Mouse (Mus musculus) kidney, adult 2 months (tissue): ENCODE results near the gene Dact3. TPM values are rescaled to one million over a fixed set of nuclear protein-coding genes. Genes with fewer than 3 reads are reported as not detected.

ENCODE experiments used
- DNase-seq: peaks from one replicate; pipeline ENCODE4 v3.0.0; 2021
- H3K27ac ChIP-seq: fragments of 200-500 bp; 2 replicates; pipeline ENCODE4 v1.5.1; 2012; ENCODE audit warnings: low read depth, low read length, control low read depth, inconsistent platforms; ENCODE audit not compliant: insufficient read depth
- H3K27me3 ChIP-seq: fragments of 200-500 bp; replicated peaks from 2 replicates; pipeline ENCODE4 v1.6.1; 2012; ENCODE audit warnings: mild to moderate bottlenecking, moderate library complexity, low read length, inconsistent platforms; ENCODE audit not compliant: control insufficient read depth, insufficient read depth
- H3K36me3 ChIP-seq: fragments of 200-500 bp; 2 replicates; pipeline ENCODE4 v1.6.1; 2012; ENCODE audit warnings: mild to moderate bottlenecking, moderate library complexity, low read length, inconsistent platforms; ENCODE audit not compliant: control insufficient read depth, insufficient read depth
- H3K4me1 ChIP-seq: fragments of 200-500 bp; 2 replicates; pipeline ENCODE4 v1.6.1; 2011; ENCODE audit warnings: low read length; ENCODE audit not compliant: control insufficient read depth, insufficient read depth
- H3K4me3 ChIP-seq: fragments of 200-500 bp; 2 replicates; pipeline ENCODE4 v1.5.1; 2011; ENCODE audit warnings: mild to moderate bottlenecking, low read depth, low read length, control low read depth; ENCODE audit not compliant: insufficient read depth
- CTCF ChIP-seq: fragments of 200-500 bp; conservative IDR thresholded peaks from 2 replicates; pipeline ENCODE4 v1.5.1; 2011; ENCODE audit warnings: low read depth, mild to moderate bottlenecking, control low read depth, low read length, moderate library complexity, mixed read lengths; ENCODE audit not compliant: insufficient read depth, insufficient read length
- POLR2A ChIP-seq: fragments of 200-500 bp; IDR thresholded peaks from one replicate; pipeline ENCODE4 v1.6.1; 2011; ENCODE audit warnings: low read depth, low read length, control low read depth
- WGBS: fragments of 180-500 bp; shearing (Covaris S2); methylation state at CpG from one replicate; pipeline ENCODE4 v1.1.7; 2018; 5-methylcytosine and 5-hydroxymethylcytosine counted together
- polyA plus RNA-seq: library from polyadenylated mRNA; depleted of rRNA; stranded (reverse); fragments of >200 nt; gene quantifications from 2 replicates; pipeline ENCODE4 v1.2.3, GENCODE M21; 2012

The Dact3 gene
- polyA plus RNA-seq, 1 experiment = 5.5 TPM

- Histone ChIP-seq H3K27me3 (no peaks in the 10 kb centered on the region), H3K4me1 (no peaks in the 10 kb centered on the region), H3K4me3 (no peak overlapping the region), H3K27ac (peak overlapping the region; percentile 29), H3K36me3 (no peaks in the 10 kb centered on the region)
- DNase-seq = peak; percentile 79
- WGBS = 2% methylated on average over 17 of the region's 17 CpGs
- TF ChIP-seq POLR2A (no peak), CTCF (peak; percentile 94)
Measured at GRCm38 (mm10) chr7:16874190-16874589, 927 bp upstream of the Dact3 start.

GRCm38 (mm10) chr7:16874756-16875309 lies 284 bp upstream of the Dact3 start:
- peak overlapping the region; percentile 16; the same call in 1 of the 2 replicates for H3K4me3 ChIP-seq
- H3K36me3 ChIP-seq = no peaks in the 10 kb centered on the region
- WGBS = under 1% methylated on average over 33 of the region's 33 CpGs
- no peaks in the 10 kb centered on the region for H3K4me1 ChIP-seq
- H3K27me3 ChIP-seq = no peaks in the 10 kb centered on the region
- peak overlapping the region; percentile 29 for H3K27ac ChIP-seq
- TF ChIP-seq CTCF (peak; percentile 17; the same call in 1 of the 2 replicates), POLR2A (no peak)
- peak; percentile 100 for DNase-seq

GRCm38 (mm10) chr7:16875326-16875725 lies 209 bp downstream of the Dact3 start:
- no peaks in the 10 kb centered on the region for H3K4me1 ChIP-seq
- H3K36me3 ChIP-seq = no peaks in the 10 kb centered on the region
- peak overlapping the region; percentile 52 for H3K4me3 ChIP-seq
- no peak for DNase-seq
- WGBS = under 1% methylated on average over 35 of the region's 42 CpGs
- H3K27ac ChIP-seq = no peak overlapping the region
- no peak for TF ChIP-seq CTCF
- no peak for TF ChIP-seq POLR2A
- no peaks in the 10 kb centered on the region for H3K27me3 ChIP-seq

GRCm38 (mm10) chr7:16876006-16876405 lies 889 bp downstream of the Dact3 start:
- H3K36me3 ChIP-seq = no peaks in the 10 kb centered on the region
- peak overlapping the region; percentile 52; the same call in 1 of the 2 replicates for H3K4me3 ChIP-seq
- H3K27ac ChIP-seq = no peak overlapping the region
- TF ChIP-seq CTCF (no peak), POLR2A (no peak)
- no peaks in the 10 kb centered on the region for H3K27me3 ChIP-seq
- no peaks in the 10 kb centered on the region for H3K4me1 ChIP-seq
- WGBS = 32% methylated on average over 11 of the region's 11 CpGs
- no peak for DNase-seq

GRCm38 (mm10) chr7:16876608-16877007 lies 1.5 kb downstream of the Dact3 start:
- Histone ChIP-seq H3K27me3 (no peaks in the 10 kb centered on the region), H3K4me1 (no peaks in the 10 kb centered on the region), H3K4me3 (no peak overlapping the region), H3K27ac (no peak overlapping the region), H3K36me3 (no peaks in the 10 kb centered on the region)
- peak; percentile 16 for DNase-seq
- 39% methylated on average over 13 of the region's 13 CpGs for WGBS
- no peak for TF ChIP-seq POLR2A
- TF ChIP-seq CTCF = no peak

DNA sequence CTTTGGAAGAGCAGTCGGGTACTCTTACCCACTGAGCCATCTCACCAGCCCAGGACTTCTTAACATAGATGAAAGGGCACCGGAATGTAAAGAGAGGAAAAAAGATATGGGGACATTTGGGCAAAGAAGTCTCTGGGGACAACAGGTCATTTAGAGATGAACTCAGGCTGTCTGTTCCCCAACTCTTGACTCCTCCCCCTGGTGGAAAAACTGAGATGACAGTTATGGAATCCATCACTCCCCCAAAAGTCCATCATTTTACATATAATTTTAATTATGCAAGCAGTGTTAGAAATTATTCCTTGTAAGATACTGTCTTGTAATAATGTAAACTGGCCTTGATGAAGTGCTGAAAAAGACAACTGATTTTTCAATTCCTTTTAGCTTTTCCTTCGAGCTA lies 2.6 kb downstream of the Dact3 start:
- Histone ChIP-seq H3K27me3 (no peaks in the 10 kb centered on the region), H3K4me3 (no peak overlapping the region), H3K4me1 (no peaks in the 10 kb centered on the region), H3K27ac (no peak overlapping the region), H3K36me3 (no peaks in the 10 kb centered on the region)
- 78% methylated on average over 3 of the region's 3 CpGs for WGBS
- DNase-seq = no peak
- TF ChIP-seq POLR2A (no peak), CTCF (no peak)

GRCm38 (mm10) chr7:16879796-16880547 lies 4.9 kb downstream of the Dact3 start:
- no peak for TF ChIP-seq POLR2A
- no peak for TF ChIP-seq CTCF
- no peaks in the 10 kb centered on the region for H3K27me3 ChIP-seq
- no peaks in the 10 kb centered on the region for H3K4me1 ChIP-seq
- DNase-seq = peak; percentile 21
- H3K27ac ChIP-seq = no peak overlapping the region
- WGBS = 44% methylated on average over 9 of the region's 9 CpGs
- no peaks in the 10 kb centered on the region for H3K36me3 ChIP-seq
- no peak overlapping the region for H3K4me3 ChIP-seq
